Mouse (Mus musculus) gastrocnemius, postnatal 4 days (tissue): ENCODE results near the gene Gstm7. TPM values are rescaled to one million over a fixed set of nuclear protein-coding genes. Genes with fewer than 3 reads are reported as not detected.
"Not testable (repeated sequence)": the region's sequence is repeated elsewhere in the genome, so short reads cannot be mapped to it uniquely, and the experiment has no call there.

Source experiments
- DNase-seq, 2 experiments: peaks; one replicate each; pipeline ENCODE4 v3.0.0; 2021 to 2022; ENCODE audit warnings: low spot score in 2 of 2, mixed read lengths in 2 of 2
- long read RNA-seq, 2 experiments: library from polyadenylated mRNA; stranded (forward); transcript quantifications; one replicate each; pipeline ENCODE4 v2.0.0; 2021
- total RNA-seq, 2 experiments: library from RNA; stranded (reverse); gene quantifications; 2 replicates each; pipeline ENCODE4 v1.2.3; 2021

Gene Gstm7
- 10 to 100 TPM in 1 of 2 experiments, 1 to 10 TPM in 1; 9.0 to 11.4 TPM for total RNA-seq
- long read RNA-seq, experiment 1, transcript Gstm7-201 (8 exons, 1,377 nt) = major isoform, 7 of 11 reads
- long read RNA-seq, experiment 1, partial matches to known transcripts = 0 of 11 reads
- long read RNA-seq, experiment 1, other reads (novel, unspliced or antisense) = 4 of 11 reads
- long read RNA-seq, experiment 2, transcript Gstm7-201 (8 exons, 1,377 nt) = major isoform, 5 of 9 reads
- long read RNA-seq, experiment 2, partial matches to known transcripts = 1 of 9 reads
- long read RNA-seq, experiment 2, other reads (novel, unspliced or antisense) = 2 of 9 reads

DNA sequence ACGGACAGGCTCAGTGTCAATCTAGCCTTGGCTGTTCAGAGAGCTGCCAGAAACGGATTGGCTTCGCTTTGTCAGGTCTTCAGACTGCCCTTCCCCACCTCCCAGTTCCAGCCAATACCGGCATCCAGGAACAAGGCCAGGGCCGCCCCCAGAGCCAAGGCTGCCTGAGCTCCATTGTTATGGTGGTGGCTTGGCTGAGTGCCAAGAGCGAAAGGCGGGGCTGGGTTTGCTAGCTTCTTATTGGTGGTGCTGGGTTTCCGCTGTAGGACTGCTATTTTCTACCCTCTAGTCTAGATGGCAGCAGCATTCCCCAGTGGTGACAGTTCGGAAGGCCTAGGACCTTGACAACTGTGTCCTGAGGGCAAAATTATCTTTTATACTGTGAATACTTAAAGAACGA, at the start of gene Gstm7:
Gstm7 (minus strand) TSS at position 148 of the 400 bp plus-strand sequence.
- DNase-seq = peak; percentile 91 to 97

GRCm38 (mm10) chr3:107981261-107981660, 49.6 kb upstream of the Gstm7 start:
- no peak for DNase-seq

DNA sequence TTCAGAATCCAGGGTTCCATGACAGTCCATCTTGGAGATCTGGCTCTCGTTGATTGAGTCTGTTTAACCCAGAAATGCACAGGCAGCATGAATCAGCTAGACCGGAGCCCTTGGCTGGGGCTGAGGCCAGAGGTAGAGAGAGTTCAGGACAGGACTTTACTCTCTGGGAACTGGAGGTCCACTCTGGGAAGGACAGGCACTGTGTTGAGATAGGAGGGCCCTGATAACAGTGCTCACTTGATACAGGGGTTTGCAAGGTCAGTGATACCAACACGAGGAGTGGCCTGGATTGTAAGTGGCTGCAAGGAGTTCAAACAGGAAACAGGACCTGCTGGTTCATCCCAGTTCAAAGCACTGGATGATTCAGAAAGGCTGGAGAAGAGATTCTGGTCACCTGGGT, 46.1 kb upstream of the Gstm7 start:
- DNase-seq = no peak

GRCm38 (mm10) chr3:107974237-107974636, 42.6 kb upstream of the Gstm7 start:
- DNase-seq = no peak

GRCm38 (mm10) chr3:107972070-107972469, 40.5 kb upstream of the Gstm7 start:
- DNase-seq = no peak

DNA sequence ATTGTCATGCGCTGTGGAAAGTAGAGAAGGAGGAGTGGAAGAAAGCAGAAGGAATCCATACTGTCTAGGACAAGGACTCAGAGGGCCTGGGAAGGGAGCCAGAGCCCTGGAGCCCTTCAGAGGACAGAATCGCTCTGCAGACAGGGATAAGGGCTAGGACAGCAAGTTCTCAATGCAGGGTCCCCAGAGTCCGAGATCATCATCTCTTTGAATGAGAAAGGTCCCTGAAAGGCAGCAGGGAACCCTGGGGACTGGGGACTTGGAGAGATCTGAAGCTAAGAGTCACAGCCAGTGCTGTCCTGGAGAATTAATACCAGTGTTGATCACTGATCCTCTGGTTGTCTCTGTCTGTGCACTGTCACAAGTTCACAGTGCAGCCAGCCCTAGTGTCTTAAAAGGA, 39.5 kb upstream of the Gstm7 start:
- not testable (repeated sequence) for DNase-seq

GRCm38 (mm10) chr3:107968724-107969395, 37.2 kb upstream of the Gstm7 start, which contains the start of gene Gstm3:
TSS of gene Gstm3 (minus strand) at chr3:107969283.
- no peak for DNase-seq

- no peak for DNase-seq
Observed at GRCm38 (mm10) chr3:107966631-107967030, 35.0 kb upstream of the Gstm7 start.

DNA sequence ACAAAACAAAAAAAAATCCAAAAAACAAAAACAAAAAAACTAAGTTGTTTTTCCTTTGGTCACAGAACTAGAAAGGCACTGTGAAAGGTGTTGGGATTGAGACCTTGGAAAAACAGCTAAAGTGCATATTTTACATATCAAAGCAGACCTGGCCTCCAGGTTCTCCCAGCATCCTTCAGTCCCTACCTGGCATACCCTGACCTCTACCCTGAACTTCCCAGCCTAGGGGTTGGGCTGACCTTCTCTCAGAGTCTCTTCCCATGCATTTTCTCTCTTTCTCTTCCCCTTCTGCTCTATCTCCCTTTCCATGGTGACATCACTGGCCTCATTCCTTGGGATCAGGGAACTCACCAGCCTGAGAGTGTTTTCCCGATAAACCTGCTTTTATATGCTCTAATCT, 34.0 kb upstream of the Gstm7 start:
- DNase-seq = no peak

- no peak for DNase-seq
Observed at GRCm38 (mm10) chr3:107964656-107965308, 33.2 kb upstream of the Gstm7 start.

DNA sequence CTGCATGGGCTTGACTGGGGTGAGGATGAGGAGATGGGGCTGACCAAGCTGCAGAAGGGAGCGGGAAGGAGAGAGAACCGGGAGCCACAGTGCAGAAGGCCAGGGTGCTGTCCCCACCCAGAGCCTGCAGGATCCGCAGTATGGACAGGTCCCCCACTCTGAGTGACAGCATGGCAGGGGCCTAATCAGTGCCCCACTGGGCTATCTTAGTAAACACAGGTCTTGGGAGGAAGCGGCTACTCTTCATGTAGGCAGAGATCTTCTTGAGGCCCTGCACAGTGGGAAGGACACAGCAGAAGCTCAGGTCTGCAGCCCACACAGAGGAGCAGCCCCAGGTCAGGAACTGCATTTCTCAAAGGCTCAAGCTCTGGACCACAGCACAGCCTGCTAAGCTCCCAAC, 32.4 kb upstream of the Gstm7 start:
- DNase-seq = no peak

DNA sequence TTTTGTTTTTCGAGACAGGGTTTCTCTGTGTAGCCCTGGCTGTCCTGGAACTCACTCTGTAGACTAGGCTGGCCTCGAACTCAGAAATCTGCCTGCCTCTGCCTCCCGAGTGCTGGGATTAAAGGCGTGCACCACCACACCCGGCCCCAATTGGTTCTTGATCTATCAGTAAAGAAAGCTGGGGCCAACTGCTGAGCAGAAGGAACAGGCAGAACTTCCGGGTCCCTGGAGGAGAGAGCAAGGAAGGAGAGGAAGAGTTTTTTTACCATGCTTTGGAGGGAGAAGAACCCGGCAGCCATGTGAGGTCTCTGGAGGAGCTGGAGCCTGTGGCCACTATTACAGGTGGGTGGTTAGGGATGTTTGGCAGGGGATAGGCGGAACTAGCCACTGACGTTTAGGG, 23.6 kb upstream of the Gstm7 start:
- DNase-seq = not testable (repeated sequence)

DNA sequence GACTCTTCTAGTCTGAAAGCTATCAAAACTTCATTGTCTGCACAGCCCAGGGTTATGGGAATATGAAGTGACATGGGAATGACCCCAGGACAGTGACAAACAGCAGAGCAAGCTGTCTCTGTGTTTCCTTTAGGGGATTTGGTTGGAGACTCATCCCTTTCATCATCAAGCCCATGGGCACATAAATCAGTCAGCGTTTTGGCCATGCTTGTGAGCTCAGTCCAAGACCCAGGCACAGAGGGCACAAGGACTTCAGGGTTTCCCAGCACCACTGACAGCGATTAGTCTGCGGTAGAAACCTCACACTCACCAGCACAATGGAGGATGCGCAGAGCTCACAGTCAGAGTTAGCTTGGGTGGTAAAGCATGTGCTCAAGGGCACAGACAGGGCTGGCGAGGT, 22.3 kb upstream of the Gstm7 start:
- DNase-seq = no peak

DNA sequence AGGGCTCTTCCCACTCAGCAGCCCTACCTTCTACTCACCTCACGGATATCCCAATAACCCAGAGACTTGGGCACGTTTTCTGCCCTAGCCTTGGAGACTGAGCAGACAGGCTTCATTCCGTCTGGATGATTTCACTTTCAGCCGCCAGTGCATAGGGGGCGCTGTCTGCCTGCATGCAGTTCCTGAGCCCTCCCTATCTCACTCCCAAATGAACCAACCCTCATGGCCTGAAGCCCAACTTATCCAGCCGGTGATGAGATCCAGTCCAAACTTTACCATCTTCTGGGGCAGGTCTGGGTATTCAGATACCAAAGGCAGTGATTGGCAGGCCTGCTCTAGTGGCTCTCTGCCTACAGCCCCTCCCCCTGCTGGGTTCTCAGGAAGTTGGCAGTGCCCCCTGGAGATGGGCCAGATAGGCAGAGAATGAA, 21.7 kb upstream of the Gstm7 start:
- DNase-seq = peak; percentile 43 to 77

DNA sequence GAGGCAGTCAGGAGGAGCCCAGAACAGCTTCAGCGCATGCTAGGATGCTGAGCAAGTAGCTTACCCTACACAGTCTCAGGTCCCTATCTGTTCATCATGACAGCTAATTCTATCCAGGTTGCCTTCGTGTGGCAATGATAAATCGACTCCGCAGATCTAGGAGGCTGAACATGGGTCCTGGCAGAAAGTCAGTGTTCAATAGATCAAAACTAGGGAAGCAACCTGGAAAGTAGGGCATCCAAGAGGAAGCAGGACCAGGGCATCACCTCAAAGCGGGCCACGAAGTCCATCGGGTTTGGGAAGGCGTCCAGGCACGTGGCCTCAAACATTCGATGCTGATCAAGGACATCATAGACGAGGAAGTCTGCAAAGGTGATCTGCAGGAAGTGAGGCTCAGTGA, 18.9 kb upstream of the Gstm7 start:
- DNase-seq = no peak

GRCm38 (mm10) chr3:107949461-107949860, 17.8 kb upstream of the Gstm7 start:
- not testable (repeated sequence) for DNase-seq

DNA sequence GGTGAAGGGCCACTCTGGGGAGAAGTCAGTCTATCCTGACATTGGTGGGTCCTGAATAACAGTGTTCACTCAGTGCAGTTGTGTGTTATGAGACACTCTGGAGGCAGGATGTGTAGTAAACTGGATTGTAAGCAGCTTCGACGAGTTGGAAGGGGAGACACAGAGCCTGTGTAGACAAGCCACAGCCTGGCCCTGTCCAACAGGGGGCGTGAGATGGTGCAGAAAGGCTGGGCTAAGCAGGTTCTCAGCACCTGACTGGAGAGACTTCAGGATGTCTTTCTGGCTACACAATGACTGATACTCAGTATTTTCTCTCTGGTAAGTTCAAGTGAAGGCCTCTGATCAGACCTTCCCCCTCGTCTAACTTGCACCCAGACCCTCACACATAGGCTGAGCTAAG, 14.1 kb upstream of the Gstm7 start:
- DNase-seq = no peak

GRCm38 (mm10) chr3:107943239-107943990, 11.8 kb upstream of the Gstm7 start, which contains the start of gene Gstm6:
TSS of gene Gstm6 (minus strand) at chr3:107943749.
- no peak for DNase-seq

- no peak for DNase-seq
Observed at GRCm38 (mm10) chr3:107941261-107941660, 9.6 kb upstream of the Gstm7 start.

GRCm38 (mm10) chr3:107940524-107940923, 8.9 kb upstream of the Gstm7 start:
- no peak for DNase-seq

DNA sequence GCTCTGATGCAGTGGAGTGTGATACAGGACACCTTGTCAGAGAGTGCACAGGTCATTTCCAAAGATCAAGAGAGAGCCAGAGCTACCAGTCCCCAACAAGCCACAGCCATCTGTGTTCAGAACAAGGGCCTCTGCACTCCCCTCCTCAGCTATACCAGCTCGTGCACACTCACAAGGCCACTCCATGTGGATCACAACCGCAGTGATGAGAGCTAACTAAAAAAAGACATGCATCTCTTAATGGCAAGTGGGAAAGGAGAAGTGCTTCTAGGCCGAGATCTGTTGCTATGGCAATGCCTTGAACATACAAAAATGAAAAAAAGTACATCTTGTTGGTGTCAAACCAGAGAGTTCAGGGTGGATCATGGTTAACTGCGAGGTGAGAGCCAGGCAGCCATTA, 8.2 kb upstream of the Gstm7 start:
- no peak for DNase-seq
